Mouse (Mus musculus) right cerebral cortex, postnatal 25 days (tissue): Measurements from ENCODE around the gene P2ry14.
A peak's percentile ranks its signal among the peaks of the same experiment; 100 is the strongest.
"Not testable (repeated sequence)": the region's sequence is repeated elsewhere in the genome, so short reads cannot be mapped to it uniquely, and the experiment has no call there.

Experiments
- DNase-seq: peaks from one replicate; pipeline ENCODE4 v3.0.0; 2022

Gene P2ry14

DNA sequence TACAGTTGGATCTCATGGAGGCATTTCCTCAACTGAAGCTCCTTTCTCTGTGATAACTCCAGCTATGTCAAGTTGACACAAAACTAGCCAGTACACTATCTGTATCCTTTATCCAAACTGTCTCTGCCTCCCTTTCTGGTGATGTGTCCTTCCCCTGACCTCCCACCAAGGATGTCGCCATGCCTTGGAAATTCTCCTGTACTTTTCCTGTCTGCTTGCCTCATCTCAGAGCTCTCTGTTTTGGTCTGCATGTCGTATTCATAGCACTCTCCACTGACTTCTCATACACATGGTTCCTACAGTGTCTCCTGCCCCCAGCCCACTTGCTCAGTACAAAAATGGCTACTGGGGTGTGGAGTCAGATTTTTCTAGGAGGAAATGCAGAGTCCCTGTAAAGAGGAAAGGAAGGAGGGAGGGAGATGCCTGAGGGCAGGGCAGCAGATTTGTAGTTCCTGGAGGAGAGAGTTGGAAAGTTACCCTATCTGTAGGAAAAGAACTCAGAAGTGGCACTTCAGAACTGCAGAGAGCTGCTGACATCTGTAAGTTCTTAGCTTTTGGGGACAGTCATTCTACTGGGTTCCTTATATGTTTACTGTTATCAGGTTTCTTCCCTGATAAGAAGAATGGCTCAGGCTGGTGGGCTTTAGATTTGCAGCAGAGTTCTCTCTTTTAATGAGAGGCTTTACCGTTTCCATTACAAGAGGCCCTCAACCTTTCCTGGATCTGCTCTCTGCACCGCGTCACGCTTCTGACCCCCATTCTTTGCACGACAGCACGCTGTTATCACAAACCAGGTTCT, 11.7 kb downstream of the P2ry14 start:
- DNase-seq = no peak

GRCm38 (mm10) chr3:59140941-59141340, 12.5 kb downstream of the P2ry14 start:
- DNase-seq = not testable (repeated sequence)

GRCm38 (mm10) chr3:59140115-59140514, 13.3 kb downstream of the P2ry14 start:
- DNase-seq = no peak

GRCm38 (mm10) chr3:59139651-59140051, 13.8 kb downstream of the P2ry14 start:
- DNase-seq = no peak

- DNase-seq = no peak
Measured at GRCm38 (mm10) chr3:59138946-59139468, 14.4 kb downstream of the P2ry14 start.

DNA sequence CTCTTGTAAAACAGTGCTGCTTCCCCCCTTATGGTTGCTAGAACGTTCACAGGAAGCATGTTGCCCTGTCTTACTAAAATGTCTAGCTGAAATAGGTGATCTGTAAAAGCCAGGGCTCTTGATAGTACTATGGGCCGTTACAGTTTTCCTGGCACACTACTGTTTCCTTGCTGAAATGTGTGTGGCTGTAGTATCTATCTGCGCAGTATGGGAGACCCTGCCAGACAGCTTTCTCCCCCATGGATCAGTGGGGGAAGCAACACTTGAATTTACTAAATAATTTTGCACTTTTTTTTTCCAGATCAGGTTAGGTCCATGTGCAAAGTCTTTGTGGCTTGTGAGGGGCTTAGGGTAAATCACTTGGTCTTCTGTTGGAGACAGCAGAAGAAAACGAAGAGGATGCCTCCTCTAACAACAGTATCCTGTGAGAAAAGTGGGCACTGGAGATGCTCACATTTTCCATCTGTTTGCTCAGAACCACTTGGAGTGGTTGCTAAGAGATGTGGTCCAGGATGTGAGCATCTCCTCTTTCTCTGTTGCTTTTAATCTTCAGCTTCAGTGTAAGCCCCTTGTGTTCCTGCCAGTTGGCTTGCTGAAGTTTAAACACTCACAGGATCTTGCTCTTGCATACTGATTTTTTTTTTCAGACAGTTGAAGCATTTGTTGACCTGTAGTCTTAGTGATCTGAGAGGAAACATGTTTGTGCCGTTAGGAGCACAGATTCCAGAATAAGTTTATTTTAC, 17.3 kb downstream of the P2ry14 start:
- no peak for DNase-seq

DNA sequence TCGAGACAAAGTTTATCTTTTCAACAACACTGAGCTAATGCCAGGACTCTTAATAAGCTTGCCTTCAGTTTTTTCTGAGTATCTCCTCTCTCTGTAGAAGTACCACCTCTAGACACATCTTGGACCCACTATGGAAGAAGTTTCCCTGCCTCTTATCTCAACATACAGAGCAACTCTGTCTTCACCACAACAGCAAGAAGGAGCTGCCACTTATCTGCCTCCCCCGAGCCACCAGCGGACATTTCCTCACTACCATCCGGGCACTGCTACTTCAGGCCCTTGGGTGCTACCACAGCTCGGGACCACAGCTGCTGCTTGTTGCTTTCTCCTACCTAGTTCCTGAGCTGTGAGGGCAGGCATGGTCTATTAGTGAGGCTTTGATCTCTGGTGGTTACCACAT, 20.2 kb downstream of the P2ry14 start:
- no peak for DNase-seq

- DNase-seq = no peak
Measured at GRCm38 (mm10) chr3:59131966-59132365, 21.5 kb downstream of the P2ry14 start.

DNA sequence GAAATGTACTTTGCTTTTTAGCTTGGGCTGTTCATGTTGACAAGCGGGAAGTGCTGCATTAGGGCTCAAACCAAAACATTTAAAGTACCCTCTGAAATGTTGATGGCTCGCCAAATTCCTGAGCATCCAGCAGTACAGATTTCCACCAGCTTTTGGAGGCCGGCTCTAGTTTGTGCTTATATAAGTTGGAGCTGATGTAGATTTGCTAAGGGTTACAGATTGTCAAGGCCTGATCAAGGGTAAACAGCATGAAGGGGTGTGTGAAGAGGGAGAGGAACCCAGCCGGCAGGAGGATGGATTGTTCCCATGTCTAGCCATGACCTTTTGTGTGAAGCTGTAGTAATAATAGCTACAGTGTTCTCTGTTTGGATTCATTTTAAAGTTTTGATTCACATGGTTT, 22.3 kb downstream of the P2ry14 start:
- no peak for DNase-seq

GRCm38 (mm10) chr3:59130431-59130830, 23.0 kb downstream of the P2ry14 start:
- no peak for DNase-seq

DNA sequence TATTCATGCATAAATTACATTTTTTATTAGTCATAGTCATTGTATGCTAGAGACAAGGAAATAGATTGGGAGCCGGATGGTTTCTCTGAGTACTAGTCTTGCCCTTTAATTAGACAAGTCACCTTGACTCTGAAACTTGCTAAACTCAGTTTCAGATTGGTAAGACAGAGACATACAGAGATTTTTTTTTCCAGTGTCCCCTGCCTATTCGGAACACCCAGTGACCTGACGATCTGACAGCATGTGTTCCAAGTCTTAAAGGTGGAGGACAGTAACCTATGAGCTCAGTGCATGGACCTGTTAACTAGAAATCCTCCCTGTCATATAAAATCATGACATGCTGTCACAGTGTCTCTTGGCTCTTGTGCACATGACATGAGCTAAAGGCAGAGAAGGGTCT, 23.9 kb downstream of the P2ry14 start:
- DNase-seq = no peak

DNA sequence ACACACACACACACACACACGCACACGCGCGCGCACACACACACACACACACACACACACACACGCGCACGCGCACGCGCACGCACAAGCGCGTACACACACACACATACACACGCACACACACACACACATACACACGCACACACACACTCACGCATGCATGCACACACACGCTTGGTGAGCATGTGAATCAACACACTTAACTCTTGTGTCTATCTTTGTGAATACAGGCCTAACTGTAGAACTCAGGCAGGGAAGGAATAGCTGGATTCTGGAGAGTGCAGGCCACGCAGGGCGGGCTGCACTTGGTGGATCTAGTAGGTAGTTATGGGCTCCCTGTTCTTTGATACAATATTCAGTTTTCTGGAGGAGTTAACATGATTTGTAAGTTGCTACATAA, 24.7 kb downstream of the P2ry14 start:
- DNase-seq = no peak

DNA sequence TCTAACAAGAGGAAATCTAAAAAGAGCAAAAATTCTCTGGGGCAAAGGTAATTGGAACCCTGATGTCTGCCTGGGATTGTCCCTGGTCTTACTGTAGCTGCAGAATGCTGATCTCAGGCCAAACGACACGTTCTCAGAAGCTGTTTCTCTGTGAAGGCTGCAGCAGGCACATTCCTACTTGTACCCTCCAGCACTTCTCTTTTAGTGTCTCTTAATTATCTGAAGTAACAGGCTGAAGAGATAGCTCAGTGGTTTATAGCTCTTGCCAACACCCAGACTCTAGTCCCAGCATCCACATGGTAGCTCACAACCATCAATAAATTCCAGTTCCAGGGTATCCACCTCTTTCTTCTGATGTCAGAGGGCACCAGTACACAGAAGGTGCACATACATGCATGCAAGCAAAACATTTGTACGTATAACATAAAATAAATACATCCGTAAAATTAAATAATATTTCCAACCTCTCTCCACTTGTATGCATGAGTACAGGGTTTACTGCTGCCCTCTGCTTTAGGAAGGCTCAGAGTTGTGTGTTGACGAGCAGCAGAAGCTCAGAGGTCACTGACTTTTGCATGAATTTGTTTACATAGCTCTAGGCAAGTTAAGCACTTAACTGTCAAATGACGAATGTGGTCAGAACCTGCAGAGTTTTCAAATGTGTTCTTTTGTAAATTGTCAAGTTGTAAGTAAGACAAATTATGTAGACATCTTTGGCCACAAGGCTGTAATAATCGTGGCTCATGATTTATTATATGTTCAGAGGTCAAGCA, 27.4 kb downstream of the P2ry14 start:
- DNase-seq = no peak

DNA sequence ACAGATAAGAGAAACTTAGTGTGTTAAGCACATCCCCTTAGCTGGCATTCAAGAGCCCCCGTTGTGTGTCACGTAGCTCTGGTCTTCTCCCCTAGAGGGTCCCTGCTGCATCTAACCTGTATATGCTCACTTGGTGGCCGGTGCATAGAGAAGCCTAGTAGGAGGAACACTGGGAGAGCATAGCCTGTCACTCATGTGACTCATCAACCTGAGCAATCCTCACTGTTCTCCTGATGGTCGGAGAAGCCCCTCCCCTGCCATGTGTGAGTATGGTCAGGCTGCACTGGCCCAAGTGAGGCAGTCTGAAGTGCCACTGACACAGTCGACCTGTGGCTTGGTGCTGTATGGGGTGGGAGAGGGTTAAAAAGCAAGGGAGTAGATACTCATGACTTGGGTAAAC, 28.4 kb downstream of the P2ry14 start:
- no peak for DNase-seq

DNA sequence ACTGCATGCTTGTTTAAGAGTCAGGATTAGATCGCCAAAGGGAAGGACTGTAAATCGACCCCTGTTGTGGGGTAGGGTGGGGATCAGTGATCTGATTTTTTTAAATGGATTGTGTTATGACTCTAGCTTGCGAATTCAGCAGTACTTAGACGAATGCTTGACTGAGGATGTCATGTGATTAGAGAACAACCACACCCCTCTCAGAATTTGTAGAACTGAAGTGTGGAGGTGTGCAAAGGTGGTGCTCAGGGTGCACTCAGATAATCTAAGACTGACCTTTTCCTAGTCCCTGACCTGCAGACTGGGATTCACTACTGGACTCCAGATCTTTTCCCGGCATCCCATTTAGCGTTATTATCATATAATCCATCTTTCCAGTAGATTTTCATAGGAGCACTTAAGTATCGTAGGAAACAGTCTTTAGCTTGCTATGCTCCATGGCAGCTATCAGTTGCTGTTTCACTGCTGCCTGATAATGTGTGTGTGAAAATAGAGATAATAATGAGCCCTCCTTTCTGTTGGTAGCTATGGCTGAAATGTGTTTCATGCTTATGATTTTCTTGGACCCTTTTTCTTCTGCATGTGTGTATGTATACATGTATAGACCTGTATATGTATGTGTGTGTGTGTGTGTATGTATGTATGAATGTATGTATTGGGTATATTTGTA, 31.5 kb downstream of the P2ry14 start:
- DNase-seq = no peak

- DNase-seq = peak; percentile 31
Measured at GRCm38 (mm10) chr3:59121067-59121730, 32.2 kb downstream of the P2ry14 start.

GRCm38 (mm10) chr3:59113973-59114517, 39.4 kb downstream of the P2ry14 start:
- DNase-seq = no peak

GRCm38 (mm10) chr3:59113291-59113690, 40.1 kb downstream of the P2ry14 start:
- not testable (repeated sequence) for DNase-seq

GRCm38 (mm10) chr3:59111944-59112343, 41.5 kb downstream of the P2ry14 start:
- no peak for DNase-seq

- DNase-seq = not testable (repeated sequence)
Measured at GRCm38 (mm10) chr3:59109834-59110233, 43.6 kb downstream of the P2ry14 start.

GRCm38 (mm10) chr3:59107439-59107838, 46.0 kb downstream of the P2ry14 start:
- DNase-seq = no peak

- DNase-seq = no peak
Measured at GRCm38 (mm10) chr3:59104462-59104861, 49.0 kb downstream of the P2ry14 start.
